Mouse (Mus musculus): ENCODE measurements around the gene Fbll1. TPM values are rescaled to one million over a fixed set of nuclear protein-coding genes. Genes with fewer than 3 reads are reported as not detected.

Gene Fbll1
- total RNA-seq, 2 experiments from 2014 or later = not detected

Other genes starting within 250 kb of the Fbll1 start
- gene Pank3, start 29.4 kb downstream of the Fbll1 start, total RNA-seq (2015; ENCODE audit: low replicate concordance) = 4.2 and 7.1 TPM in 2 replicates
- gene Pank3, start 29.4 kb downstream of the Fbll1 start, total RNA-seq (2017; ENCODE audit: low replicate concordance) = 7.8 and 10.1 TPM in 2 replicates
- gene Rars, start 35.6 kb upstream of the Fbll1 start, total RNA-seq (2015; ENCODE audit: low replicate concordance) = 20.9 and 22.2 TPM in 2 replicates
- 24.7 and 25.4 TPM in 2 replicates for gene Rars, start 35.6 kb upstream of the Fbll1 start, total RNA-seq (2017; ENCODE audit: low replicate concordance)
- gene Wwc1, start 181.6 kb upstream of the Fbll1 start, total RNA-seq (2015; ENCODE audit: low replicate concordance) = not detected in 2 replicates
- not detected in 2 replicates for gene Wwc1, start 181.6 kb upstream of the Fbll1 start, total RNA-seq (2017; ENCODE audit: low replicate concordance)

Measured in erythroblast, adult 5-6 weeks (primary cell).